Mouse (Mus musculus): Measurements from ENCODE around the gene Negr1. TPM values are rescaled to one million over a fixed set of nuclear protein-coding genes. Genes with fewer than 3 reads are reported as not detected.

Gene Negr1
- polyA plus RNA-seq, 1 experiment: 93.8 TPM

DNA sequence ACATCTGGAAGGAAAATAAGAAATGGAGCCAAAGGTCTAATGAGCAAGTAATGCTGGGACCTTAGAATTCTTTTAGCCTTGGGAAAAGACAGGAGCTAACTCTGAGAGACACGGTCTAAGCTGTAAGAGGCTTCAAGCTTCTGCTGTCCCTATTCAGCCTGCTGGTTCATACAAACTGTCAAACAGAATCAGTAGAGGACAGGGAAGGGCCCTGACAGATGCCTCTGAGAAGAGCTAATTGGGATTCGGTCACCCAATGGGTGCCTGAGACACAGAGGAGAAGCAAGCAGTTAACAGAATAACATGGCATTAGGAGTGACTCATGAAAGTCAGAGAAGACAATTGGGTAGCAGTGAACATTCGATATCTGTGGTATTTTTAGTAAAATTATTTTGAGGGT lies 86.8 kb downstream of the Negr1 start:
- TF ChIP-seq POLR2A (IDR thresholded peaks at IDR 0.05; ENCODE audit: extremely low read depth, insufficient read depth, low read length): no peak
- no peak for TF ChIP-seq CTCF (IDR thresholded peaks at IDR 0.05; ENCODE audit: extremely low read depth, insufficient read depth, low read length)

DNA sequence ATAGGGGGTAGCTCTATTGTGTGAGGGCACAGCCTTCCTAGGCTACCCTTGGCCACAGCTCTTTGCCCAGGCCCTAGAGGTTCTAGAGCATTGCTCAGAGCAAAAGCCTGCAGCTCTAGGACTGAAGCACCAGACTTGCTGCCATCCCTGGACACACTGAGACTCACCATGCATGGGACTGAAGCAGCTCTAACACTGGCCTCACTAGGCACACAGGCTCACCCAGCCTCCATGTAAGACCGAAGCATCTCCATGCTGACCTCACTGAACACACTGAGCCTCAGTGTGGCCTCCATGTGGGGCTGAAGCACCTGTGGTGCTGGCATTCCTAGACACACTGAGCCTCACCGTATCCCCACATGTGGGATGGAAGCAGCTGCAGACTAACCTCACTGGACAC lies 101.0 kb downstream of the Negr1 start:
- H3K4me1 ChIP-seq (ENCODE audit: control insufficient read depth, insufficient read depth, low read length): peaks cover 3% of the 10 kb centered on the region; the same call in 1 of the 2 replicates
- no peak overlapping the region for H3K4me3 ChIP-seq (ENCODE audit: insufficient read depth, low read length)
- TF ChIP-seq POLR2A (IDR thresholded peaks at IDR 0.05; ENCODE audit: extremely low read depth, insufficient read depth, low read length) (no peak), CTCF (IDR thresholded peaks at IDR 0.05; ENCODE audit: extremely low read depth, insufficient read depth, low read length) (no peak)
- no peak overlapping the region for H3K27ac ChIP-seq (ENCODE audit: insufficient read depth, low read length)

More for the DNA sequence above, 86.8 kb downstream of the Negr1 start:
- peaks cover 1% of the 10 kb centered on the region; the same call in 1 of the 2 replicates for H3K4me1 ChIP-seq (ENCODE audit: control insufficient read depth, insufficient read depth, low read length)
- no peak overlapping the region for H3K4me3 ChIP-seq (ENCODE audit: insufficient read depth, low read length)
- H3K27ac ChIP-seq (ENCODE audit: insufficient read depth, low read length): no peak overlapping the region

GRCm38 (mm10) chr3:156672560-156672959 lies 111.0 kb downstream of the Negr1 start:
- Histone ChIP-seq H3K27ac (ENCODE audit: insufficient read depth, low read length) (no peak overlapping the region), H3K4me3 (ENCODE audit: insufficient read depth, low read length) (no peak overlapping the region), H3K4me1 (ENCODE audit: control insufficient read depth, insufficient read depth, low read length) (peaks cover 5% of the 10 kb centered on the region)
- TF ChIP-seq CTCF (IDR thresholded peaks at IDR 0.05; ENCODE audit: extremely low read depth, insufficient read depth, low read length): no peak

- 0 out of 2 replicates have a peak overlapping the region, but pooled peaks have one; percentile 49 for H3K27ac ChIP-seq (ENCODE audit: insufficient read depth, low read length)
- TF ChIP-seq POLR2A (IDR thresholded peaks at IDR 0.05; ENCODE audit: extremely low read depth, insufficient read depth, low read length): no peak
- no peak for TF ChIP-seq CTCF (IDR thresholded peaks at IDR 0.05; ENCODE audit: extremely low read depth, insufficient read depth, low read length)
- no peak overlapping the region for H3K4me3 ChIP-seq (ENCODE audit: insufficient read depth, low read length)
- H3K4me1 ChIP-seq (ENCODE audit: control insufficient read depth, insufficient read depth, low read length): peaks cover 3% of the 10 kb centered on the region
These were observed 128.5 kb downstream of the Negr1 start for GRCm38 (mm10) chr3:156690059-156690605.

DNA sequence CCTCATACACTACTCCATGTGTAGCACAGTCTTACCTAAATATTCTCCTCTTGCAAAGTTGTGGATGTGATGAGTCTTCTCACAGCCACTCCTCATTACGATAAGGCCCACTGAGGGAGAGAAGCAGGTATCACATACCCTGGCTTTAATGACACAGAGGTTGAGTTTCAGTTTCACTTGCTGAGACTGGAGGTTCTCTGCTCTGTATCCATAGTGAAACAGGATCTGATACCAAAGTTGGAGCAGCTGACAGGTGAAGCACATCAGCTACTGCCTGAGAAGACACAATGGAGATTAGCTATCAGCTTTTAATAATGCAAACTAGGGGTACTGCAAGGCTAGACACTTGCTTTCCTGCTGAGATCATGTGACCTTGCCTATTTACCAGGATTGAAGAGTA lies 137.1 kb downstream of the Negr1 start:
- no peak overlapping the region for H3K27ac ChIP-seq (ENCODE audit: insufficient read depth, low read length)
- H3K4me1 ChIP-seq (ENCODE audit: control insufficient read depth, insufficient read depth, low read length): peaks cover 4% of the 10 kb centered on the region; the same call in 1 of the 2 replicates
- no peak overlapping the region for H3K4me3 ChIP-seq (ENCODE audit: insufficient read depth, low read length)
- TF ChIP-seq POLR2A (IDR thresholded peaks at IDR 0.05; ENCODE audit: extremely low read depth, insufficient read depth, low read length) (no peak), CTCF (IDR thresholded peaks at IDR 0.05; ENCODE audit: extremely low read depth, insufficient read depth, low read length) (no peak)

- no peak for TF ChIP-seq CTCF (IDR thresholded peaks at IDR 0.05; ENCODE audit: extremely low read depth, insufficient read depth, low read length)
- Histone ChIP-seq H3K4me3 (ENCODE audit: insufficient read depth, low read length) (no peak overlapping the region), H3K27ac (ENCODE audit: insufficient read depth, low read length) (no peak overlapping the region), H3K4me1 (ENCODE audit: control insufficient read depth, insufficient read depth, low read length) (peaks cover 4% of the 10 kb centered on the region; the same call in 1 of the 2 replicates)
These were observed 141.6 kb downstream of the Negr1 start for GRCm38 (mm10) chr3:156703241-156703640.

- TF ChIP-seq CTCF (IDR thresholded peaks at IDR 0.05; ENCODE audit: extremely low read depth, insufficient read depth, low read length) (no peak), POLR2A (IDR thresholded peaks at IDR 0.05; ENCODE audit: extremely low read depth, insufficient read depth, low read length) (no peak)
- H3K27ac ChIP-seq (ENCODE audit: insufficient read depth, low read length): no peak overlapping the region
These were observed 148.6 kb downstream of the Negr1 start for GRCm38 (mm10) chr3:156710240-156710639.

DNA sequence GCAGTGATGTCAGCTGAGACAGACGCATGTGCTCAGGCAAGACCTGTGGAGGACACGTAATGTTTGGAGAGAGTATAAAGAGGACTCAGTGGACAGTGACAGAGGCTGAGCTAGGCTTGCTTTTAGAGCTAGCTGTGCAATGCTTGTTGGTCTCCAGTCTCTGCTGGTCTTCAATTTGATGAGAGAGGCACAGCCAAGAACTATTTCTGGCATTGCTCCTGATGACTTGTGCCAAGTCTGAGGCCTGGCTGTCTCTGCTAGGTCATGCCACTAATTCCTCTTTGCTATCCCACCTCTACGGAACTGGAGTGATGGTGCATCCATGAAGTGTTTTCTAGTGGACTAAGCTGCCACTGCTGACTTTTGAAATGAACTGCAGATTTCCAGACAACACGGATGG lies 149.1 kb downstream of the Negr1 start:
- H3K4me1 ChIP-seq (ENCODE audit: control insufficient read depth, insufficient read depth, low read length): peaks cover 4% of the 10 kb centered on the region
- TF ChIP-seq CTCF (IDR thresholded peaks at IDR 0.05; ENCODE audit: extremely low read depth, insufficient read depth, low read length) (no peak), POLR2A (IDR thresholded peaks at IDR 0.05; ENCODE audit: extremely low read depth, insufficient read depth, low read length) (no peak)
- no peak overlapping the region for H3K4me3 ChIP-seq (ENCODE audit: insufficient read depth, low read length)
- no peak overlapping the region for H3K27ac ChIP-seq (ENCODE audit: insufficient read depth, low read length)

More at GRCm38 (mm10) chr3:156710240-156710639, 148.6 kb downstream of the Negr1 start:
- Histone ChIP-seq H3K4me1 (ENCODE audit: control insufficient read depth, insufficient read depth, low read length) (peaks cover 4% of the 10 kb centered on the region), H3K4me3 (ENCODE audit: insufficient read depth, low read length) (no peak overlapping the region)

DNA sequence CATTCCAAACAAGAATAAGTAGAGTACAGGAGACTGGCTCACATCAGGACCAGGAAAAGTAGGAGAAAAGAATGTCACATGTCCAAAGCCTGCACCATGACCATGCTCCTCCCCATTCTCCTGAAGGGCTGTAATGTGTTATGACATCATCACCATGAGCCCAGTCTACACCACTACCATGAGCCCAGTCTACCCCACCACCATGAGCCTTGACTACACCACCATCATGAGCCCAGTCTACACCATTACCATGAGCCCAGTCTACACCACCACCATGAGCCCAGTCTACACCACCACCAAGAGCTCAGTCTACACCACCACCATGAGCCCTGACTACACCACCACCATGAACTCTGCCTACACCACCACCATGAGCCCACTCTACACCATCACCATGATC lies 174.7 kb downstream of the Negr1 start:
- peaks cover 1% of the 10 kb centered on the region; the same call in 1 of the 2 replicates for H3K4me1 ChIP-seq (ENCODE audit: control insufficient read depth, insufficient read depth, low read length)
- H3K4me3 ChIP-seq (ENCODE audit: insufficient read depth, low read length): no peak overlapping the region
- no peak for TF ChIP-seq POLR2A (IDR thresholded peaks at IDR 0.05; ENCODE audit: extremely low read depth, insufficient read depth, low read length)
- TF ChIP-seq CTCF (IDR thresholded peaks at IDR 0.05; ENCODE audit: extremely low read depth, insufficient read depth, low read length): no peak
- no peak overlapping the region for H3K27ac ChIP-seq (ENCODE audit: insufficient read depth, low read length)

- no peak overlapping the region for H3K27ac ChIP-seq (ENCODE audit: insufficient read depth, low read length)
- TF ChIP-seq POLR2A (IDR thresholded peaks at IDR 0.05; ENCODE audit: extremely low read depth, insufficient read depth, low read length): no peak
- TF ChIP-seq CTCF (IDR thresholded peaks at IDR 0.05; ENCODE audit: extremely low read depth, insufficient read depth, low read length): no peak
- peaks cover 1% of the 10 kb centered on the region; the same call in 1 of the 2 replicates for H3K4me1 ChIP-seq (ENCODE audit: control insufficient read depth, insufficient read depth, low read length)
- no peak overlapping the region for H3K4me3 ChIP-seq (ENCODE audit: insufficient read depth, low read length)
These were observed 177.9 kb downstream of the Negr1 start for GRCm38 (mm10) chr3:156739529-156739928.
